Mouse (Mus musculus) regulatory T cell (primary cell): ENCODE data around the gene Zfp511.

Experiments
- in situ Hi-C: fragments of 300-600 bp; cut with MboI, MseI; formaldehyde crosslinking; loops from one replicate; pipeline ENCODE4 v1.15.1; 2025; ENCODE audit warnings: high pct_unique_total_duplicates

Zfp511 gene

DNA sequence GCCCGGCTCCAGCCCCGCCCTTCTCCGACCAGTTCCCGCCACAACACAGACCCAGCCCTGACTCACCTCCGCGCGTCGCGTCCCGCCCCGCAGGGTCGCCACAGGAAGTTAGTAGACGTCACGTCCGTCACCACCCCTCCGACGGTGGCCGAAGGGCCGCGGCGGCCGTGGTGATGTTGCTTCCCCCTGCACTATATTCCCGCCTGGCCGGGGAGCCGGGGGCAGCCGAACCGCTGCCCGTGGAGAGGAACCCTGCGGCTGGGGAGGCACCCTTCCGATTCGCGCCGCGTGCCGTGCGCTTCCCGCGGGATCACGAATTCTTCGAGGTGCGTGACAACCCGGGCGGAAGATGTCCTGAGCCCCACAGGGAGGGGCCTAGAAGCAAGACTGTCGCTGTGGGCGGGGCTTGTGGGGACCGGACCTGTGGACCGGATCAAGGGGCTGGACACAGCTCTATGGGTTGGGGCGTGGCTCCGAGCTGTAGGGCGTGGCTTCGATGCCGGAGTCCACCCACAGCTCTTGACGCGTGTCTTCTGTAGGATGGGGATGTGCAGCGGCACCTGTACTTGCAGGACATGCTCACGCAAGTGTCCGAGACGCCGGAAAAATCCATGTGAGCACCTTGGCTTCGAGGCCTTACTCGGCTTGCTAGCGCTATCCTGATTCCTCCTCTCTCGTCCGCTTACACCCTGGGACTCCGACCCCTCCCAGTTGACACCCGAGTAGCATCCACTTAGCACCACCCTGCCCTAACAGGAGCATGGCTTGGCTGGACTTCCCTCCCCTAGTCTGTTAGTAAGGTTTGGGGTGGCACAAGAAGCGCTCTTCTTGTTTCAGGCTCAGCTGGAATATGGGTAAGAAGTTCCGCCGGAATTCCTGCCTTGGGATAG lies at the start of gene Zfp511, which contains the start of gene Tubgcp2:
TSS of gene Zfp511 (plus strand) at position 111 of the 890 bp plus-strand sequence.
TSS of gene Tubgcp2 (minus strand) at position 389 of the 890 bp plus-strand sequence.
- in situ Hi-C loops, result loop anchor here (5.0 kb wide), 3 partner anchors 44 to 86 kb away; partner anchors contain the start of gene Adam8

DNA sequence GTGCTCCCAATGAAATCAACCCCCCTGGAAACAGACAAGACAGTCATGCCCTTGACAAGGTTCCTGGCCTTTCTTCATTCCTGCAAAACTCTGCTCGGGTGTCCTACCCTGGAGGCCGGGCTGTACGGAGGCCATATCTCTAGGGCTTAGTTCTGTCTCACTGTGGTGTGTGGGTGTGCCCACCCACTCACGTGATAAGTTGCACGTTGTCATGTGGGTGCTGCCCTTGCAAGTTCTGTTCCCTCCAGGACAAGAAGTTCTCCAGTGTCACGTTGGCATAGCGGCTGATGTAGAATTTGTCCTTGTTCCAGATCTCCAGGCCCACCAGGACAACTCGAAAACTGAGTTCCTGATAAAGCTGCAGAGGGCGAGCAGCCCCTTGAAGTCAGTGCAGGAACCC lies 47.9 kb upstream of the Zfp511 start:
- in situ Hi-C loops, result no loop called here

DNA sequence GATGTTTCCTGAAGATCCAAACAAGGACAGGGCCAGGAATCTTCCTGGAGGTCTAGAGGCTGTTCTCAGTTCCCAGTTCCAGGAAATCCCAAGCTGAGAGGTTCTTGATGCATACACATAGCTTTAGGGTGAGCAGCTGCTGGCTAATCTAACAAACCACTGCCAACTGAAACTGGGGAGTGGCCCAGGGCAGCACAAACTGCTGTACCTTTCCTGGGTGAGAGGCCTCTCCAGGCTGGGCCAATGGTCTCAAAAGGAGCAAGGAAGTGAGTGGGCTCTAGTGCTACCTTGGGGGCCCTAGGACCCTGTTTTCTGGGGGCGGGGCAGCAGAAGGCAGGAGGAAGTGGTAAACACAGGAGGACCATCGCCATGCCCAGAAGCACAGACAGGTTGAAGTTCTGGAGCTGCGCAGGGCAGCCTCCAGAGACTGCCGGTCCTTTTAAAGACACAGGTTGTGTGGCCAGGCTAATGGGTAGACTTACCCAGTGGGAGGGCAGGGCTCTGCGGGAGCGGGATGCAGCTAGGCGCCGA lies 45.3 kb upstream of the Zfp511 start:
- in situ Hi-C loops, result loop anchor here (5.0 kb wide), 2 partner anchors 46 to 79 kb away; partner anchors contain the start of genes Tubgcp2 and Zfp511

DNA sequence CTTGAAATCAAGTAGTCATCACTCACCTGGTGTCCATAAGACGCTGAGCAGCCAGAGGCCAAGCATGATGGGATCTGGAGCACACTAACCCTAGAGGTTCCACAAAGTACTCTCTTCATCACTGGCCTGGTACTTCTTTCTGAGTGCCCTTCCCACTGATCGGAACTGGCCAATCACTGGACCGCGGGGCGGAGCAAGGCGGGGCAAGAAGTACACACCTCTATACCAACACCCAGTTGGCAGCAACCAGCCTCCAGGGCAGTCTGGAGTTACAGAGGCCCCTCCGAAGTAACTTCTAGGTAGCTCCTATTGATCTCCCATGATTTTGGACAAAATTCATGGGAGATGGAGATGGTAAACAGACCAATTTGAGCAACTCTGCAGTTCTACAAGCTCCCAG lies 43.8 kb upstream of the Zfp511 start, which contains the start of gene Adam8:
TSS of gene Adam8 (minus strand) at position 157 of the 400 bp plus-strand sequence.
- in situ Hi-C loops, result loop anchor here (5.0 kb wide), 2 partner anchors 45 to 80 kb away; partner anchors contain the start of genes Tubgcp2 and Zfp511

DNA sequence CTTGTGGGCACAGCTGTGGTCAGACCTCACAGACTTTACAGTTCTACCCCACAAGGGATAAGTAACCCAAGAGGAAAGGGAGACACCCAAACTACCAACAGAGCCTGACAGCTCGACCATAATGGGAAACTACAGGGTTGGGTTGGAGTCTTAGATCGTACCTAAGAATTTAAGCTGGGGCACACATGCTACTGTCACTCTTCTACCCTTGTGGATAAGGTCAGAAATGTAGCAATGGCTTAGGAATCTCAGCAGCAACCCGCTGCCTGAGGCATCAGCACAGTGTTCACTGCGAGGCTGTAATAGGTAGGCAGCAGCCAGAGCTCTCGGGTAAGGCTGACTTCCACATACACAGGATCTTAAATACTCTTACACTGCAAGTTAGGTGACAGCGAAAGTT lies 42.7 kb upstream of the Zfp511 start:
- in situ Hi-C loops, result loop anchor here (5.0 kb wide), 2 partner anchors 44 to 81 kb away; partner anchors contain the start of genes Tubgcp2 and Zfp511

DNA sequence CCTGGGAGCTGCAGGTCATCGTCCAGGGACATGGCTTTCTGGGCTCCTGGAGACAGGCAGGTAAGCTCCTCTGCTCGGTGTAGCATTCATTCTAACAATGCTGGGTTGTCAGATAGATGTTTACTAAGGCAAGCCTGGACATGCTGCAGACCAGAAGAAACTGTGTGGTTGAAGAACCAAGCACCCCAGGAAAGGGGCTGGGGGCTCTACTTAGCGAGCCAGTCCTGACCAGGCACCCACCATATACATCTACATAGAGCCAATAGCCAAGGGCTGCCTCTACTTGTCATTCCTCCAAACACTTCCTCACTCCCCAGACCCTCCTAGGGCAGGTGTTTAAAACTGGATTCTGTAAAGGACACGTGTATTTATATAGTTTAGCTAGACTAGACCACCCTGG lies 42.0 kb upstream of the Zfp511 start:
- in situ Hi-C loops, result loop anchor here (5.0 kb wide), 2 partner anchors 43 to 82 kb away; partner anchors contain the start of genes Tubgcp2 and Zfp511

DNA sequence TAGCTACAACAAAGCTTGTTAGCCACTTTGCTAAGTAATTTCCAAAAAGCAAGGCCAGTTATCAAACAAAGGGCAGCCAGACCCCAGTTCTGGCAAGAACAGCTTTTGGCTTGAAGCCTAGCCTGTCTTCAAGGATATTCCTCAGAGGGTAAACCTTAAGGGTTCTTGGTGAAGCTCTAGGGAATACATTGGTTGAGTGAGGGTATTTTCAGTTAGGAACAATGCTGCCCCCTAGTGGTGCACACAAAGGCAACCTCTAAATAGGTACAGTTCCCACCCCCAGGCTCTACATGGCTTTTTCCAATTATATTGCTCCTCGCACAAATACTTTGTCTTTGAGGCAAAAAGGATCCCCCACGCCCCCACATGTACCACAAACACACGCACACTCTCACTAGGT lies 41.5 kb upstream of the Zfp511 start:
- in situ Hi-C loops, result loop anchor here (5.0 kb wide), 3 partner anchors 43 to 82 kb away; partner anchors contain the start of genes Tubgcp2 and Zfp511

DNA sequence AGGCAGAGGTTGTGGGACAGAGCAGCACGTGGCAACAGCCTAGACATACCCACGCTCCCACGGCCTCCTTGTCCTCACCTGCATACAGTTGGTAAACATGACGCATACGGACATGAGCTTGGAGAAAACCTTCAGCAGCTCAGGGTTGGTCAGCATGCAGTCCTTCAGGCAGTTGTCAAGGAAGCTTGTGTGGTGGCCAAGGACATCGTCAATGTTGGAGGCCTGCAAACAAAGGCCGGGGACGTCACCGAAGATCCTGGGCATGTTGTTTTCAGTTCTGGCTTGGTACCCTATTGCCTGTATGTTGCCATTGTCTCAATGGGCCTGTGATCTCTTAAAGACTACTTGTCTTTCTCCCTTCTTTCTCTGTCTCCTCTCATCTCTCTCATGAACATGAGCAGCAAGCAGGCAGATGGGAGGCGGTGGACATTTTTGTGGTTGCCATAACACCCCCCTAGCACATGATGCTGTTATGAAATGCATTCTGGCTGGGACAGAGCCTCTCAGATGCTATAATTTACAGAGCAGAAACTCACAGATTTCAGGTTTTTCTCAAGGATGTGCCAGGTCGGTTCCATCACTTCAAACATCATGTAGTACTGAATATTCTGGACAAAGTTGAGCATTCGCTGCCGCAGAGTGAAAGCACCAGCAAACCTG lies 37.4 kb upstream of the Zfp511 start:
- in situ Hi-C loops, result loop anchor here (5.0 kb wide), 1 partner anchor 62 kb away; no protein-coding TSS in a partner anchor

DNA sequence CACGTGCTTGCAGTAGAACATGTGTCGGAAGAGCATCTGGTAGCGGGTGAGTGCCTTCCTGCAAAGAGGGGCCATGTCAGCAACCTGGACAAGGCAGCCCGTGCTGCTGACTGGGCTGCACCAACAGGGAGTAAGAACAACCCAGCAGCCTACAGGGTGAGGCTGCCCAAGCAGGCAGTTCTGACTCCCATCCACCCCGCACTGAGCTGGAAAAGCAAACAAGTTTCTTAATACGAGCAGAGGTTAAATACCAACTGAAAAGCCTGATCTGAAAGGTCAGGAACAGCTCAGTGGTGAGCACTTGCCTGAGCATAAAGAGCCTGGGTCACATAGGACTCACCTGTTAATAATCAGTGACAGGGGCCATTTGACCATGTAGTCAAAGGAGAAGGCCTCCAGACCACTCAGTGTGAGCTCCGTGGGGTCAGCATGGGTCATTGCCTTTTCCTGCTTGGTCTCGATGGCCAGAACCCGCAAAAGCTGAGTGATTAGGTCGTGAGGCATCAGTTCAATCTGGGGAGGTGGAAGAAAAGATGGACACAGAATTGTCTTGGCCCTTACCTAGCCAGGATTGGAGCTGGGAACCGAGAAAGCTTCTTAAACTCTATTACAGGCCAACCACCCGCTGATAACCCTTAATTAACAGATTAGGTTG lies 35.0 kb upstream of the Zfp511 start:
- in situ Hi-C loops, result no loop called here

DNA sequence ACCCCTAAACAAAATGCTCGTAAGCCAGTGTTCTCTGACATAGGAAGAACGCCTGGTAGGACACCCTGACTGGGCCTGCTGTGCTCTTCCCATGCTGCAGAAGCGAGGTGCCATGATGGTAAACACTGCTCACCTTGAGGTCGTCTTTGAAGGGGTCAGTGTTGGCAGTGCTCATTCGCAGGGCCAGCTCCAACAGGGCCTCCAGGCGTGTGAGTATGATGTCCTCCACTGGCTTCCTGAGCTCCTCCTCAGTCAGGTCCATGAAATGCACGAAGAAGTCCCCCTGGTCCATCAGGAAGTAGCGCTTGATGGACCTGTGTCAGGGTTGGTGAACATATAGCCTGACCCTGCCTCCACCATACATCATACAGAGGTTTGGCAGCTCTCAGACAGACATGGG lies 31.5 kb upstream of the Zfp511 start:
- in situ Hi-C loops, result no loop called here

DNA sequence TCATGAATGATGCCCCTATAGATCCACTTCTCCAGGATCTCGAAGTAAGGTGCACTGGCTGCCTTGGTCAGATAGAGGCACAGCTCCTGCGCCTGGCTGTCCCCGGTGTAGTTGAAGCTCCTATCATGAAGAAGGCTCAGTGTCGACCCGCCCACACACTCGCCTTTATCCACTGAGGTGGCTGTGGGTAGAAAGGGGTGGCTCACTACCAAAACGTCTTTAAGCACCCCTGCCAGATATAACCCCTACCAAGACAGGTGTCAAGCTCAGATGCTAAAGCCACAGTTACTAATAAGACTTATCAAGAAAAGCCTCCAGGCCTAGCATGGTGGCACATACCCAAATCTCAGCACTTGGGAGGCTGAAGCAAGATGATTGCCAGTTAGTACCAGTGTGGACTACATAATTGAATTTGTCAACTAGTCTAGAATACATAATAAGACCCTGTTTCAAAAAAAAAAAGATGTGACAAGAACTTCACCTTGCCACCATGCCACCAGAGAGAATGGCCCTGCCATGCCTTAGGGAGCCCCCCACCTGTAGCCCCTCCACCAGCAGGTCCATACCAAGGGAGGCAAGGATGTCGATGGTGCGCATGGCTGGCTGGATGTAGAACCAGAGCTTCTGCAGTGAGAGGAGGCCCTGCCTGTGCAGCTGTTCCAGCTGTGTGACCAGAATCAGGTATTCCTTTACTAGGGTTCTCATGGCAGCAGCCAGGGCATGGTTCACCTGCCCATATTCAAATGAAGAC lies 29.2 kb upstream of the Zfp511 start:
- in situ Hi-C loops, result no loop called here

DNA sequence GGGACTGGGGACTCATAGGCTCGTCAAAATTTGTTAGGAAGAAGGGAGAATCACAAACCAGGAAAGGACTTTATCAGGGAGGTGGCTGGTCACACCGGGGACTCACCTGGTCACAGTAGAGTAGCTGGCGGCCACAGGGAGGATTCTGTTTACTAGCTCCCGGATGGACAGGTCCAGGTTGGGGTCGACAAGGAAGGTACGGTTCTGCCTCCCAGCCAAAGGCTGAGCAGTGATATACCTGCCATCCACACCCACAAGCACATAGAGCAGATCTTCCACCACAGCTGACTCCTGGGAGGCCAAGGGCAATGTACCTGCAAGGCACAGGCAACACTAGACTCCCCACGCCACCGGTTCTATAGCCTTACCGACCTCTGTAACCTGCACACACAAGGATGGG lies 28.4 kb upstream of the Zfp511 start:
- in situ Hi-C loops, result no loop called here

DNA sequence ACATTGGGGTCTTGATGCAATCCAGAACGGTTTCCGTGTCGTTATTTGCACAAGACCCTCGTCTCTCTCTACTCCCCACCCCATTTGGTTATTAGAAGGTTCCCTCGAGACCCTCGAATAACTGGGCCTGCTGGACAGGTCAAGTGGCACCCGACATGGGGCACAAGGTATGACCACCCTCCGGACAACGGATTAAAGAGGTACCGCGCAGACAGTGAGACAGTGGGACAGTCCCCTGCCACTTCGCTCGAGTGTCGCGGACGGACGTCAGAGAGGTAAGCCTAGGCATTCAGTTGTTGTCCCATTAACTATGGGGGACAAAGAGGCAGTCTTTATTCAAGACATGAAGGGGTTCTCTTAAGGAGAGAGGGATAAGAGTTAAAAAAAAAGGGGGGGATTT lies 24.9 kb upstream of the Zfp511 start:
- in situ Hi-C loops, result no loop called here

DNA sequence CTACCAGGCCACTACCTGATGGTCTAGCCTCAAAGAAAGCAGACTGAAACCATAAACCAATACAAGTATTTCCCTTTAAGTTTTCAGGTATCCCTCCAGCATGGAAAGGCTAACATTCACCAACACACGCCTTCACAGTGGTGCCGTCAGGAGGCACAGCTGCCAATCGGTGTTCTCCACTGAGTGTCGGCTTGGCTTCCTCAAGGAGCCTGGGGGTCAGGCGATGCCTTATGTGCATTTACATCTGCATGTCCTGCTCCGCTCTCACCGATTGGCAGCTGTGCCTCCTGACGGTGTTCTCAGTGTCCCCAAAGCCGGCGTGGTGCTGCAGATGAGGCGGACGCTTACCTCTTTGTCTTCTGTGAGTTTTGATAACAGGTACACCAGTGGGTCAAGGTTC lies 4.4 kb upstream of the Zfp511 start:
- in situ Hi-C loops, result no loop called here

DNA sequence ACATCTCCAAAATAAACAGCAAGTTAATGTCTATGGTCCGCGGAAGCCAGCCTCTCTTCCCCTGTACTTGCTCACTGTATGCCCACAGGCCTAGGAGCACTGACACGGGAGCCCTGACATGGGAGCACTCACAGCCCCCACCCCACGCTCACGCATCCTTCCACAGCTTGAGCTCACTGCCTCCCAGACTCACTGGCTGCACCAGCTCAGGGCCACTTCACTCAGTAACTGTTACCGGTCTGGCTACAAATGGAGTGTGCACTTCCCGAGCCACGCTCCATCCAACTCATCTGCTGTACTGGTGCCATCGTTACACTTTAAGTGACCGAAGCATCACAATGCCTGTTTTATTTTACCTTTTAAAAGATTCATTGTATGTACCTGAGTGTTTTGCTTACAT lies 3.8 kb upstream of the Zfp511 start:
- in situ Hi-C loops, result no loop called here

DNA sequence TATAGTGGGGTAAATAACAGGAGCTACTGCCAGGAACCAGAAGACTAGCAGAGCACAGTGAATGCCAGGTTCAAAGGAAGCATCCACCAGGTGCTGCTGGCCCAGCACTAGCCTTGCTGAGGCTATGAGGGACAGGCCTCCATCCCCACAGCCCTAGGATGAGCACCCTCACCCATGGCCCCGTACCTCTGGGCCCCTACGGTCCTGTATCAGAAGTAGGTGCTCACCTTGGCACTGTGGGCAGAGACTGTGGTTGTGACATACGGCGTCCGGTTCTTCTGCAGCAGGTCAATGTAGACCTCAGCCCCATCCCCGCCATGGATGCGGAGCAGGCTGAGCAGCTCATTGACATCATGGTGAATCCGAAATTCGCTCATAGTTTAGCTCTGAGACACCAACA lies 2.8 kb upstream of the Zfp511 start:
- in situ Hi-C loops, result no loop called here

DNA sequence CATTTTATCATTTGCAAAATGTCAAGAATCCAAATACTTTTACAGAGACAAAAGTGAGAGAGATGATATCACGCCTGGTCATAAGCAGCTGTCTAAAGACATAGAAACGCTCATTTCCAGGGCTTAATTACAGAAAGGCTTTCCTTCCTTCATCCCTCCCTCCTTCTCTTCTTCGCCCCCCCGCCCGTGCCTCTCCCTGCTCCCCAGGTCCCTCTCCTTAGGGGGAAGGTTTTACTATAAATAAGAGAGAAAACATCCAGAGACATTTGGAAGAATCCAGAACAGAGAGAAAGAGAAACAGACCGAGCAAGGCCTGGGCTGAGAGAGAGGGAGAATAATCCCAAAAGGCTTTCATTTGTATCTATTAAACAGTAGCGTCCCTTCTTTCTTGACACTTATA lies 735 bp upstream of the Zfp511 start:
- in situ Hi-C loops, result loop anchor here (5.0 kb wide), 3 partner anchors 43 to 87 kb away; partner anchors contain the start of gene Adam8

DNA sequence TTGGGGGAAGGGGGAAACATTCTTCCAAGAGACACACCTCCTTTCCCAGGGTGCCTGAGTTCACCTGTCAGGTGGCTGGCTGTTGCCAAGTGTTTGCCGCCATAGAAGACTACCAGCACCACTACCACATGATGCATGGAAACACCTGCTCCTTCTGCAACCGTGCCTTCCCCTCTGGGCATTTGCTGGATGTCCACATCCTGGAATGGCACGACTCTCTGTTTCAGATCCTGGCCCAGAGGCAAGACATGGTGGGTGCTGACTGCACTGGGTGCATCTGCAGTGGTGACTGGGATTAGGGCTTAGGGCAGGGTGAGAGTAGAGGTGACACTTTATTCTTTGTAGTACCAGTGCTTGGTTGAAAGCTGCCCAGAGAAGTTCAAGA lies 972 bp downstream of the Zfp511 start:
- in situ Hi-C loops, result loop anchor here (5.0 kb wide), 3 partner anchors 45 to 85 kb away; partner anchors contain the start of gene Adam8

DNA sequence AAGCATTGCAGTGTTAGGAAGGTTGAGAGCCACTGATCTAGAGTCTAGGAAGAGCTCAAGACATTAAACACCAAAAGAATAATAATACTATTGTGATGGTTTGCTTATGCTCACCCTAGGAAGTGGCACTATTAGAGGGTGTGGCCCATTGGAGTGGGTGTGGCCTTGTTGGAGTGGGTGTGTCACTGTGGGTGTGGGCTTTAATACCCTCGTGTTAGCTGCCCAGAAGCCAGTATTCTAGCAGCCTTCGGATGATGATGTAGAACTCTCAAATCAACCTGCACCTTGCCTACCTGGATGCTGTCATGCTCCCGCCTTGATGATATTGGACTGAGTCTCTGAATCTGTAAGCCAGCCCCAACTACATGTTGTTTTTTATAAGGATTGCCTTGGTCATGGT lies 6.5 kb downstream of the Zfp511 start:
- in situ Hi-C loops, result no loop called here

DNA sequence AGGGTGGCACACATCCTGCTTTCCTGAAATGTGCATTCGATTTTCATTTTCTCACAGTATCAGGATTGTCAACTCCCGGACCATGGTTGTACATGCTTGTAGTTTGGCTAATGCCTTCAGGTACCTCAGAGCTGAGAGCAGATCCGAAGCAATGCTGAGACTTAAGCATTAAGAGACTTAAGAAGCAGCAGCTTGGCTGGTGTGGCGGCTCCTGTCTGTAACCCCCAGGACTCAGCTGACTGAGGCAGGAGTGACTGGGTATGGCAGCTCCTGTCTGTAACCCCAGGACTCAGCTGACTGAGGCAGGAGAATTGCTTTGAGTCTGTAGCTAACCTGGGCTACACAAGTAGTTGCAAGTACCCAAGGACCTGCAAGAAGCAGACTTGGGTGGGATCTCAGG lies 9.4 kb downstream of the Zfp511 start:
- in situ Hi-C loops, result no loop called here
